Comparison of ENCODE assay signal across 21 mouse cellular contexts in genomic region chr16:23944801-23945200, GRCm38 (mm10). TPM values are rescaled to one million over a fixed set of nuclear protein-coding genes. Genes with fewer than 3 reads are reported as not detected.
DNase-seq lines count a peak whose midpoint lies in the region.
"Had no signal": no experiment of that assay in that cellular context is flagged by ENCODE, and none has a peak within 500 bp of the region (broad histone marks: within the 10 kb centered on the region; RNA-seq: fewer than 3 reads in every experiment).

No protein-coding gene starts in this region.

- DNase-seq in heart, adult 11 months: peak; percentile 61
- no peak for DNase-seq in heart, postnatal 36 days
- peak; percentile 30 for DNase-seq in retina, postnatal 1 day
- no peak for DNase-seq in retina, embryonic 14.5 days (ENCODE audit: low spot score)
- peak; percentile 34 for DNase-seq in NIH3T3 (ENCODE audit: low read depth)
- DNase-seq in frontal cortex, postnatal 36 days (ENCODE audit: low spot score in 2 of 2): no peak
- DNase-seq: adrenal gland, adult 2 months; adrenal gland, postnatal 14 days; cerebellum, adult 11-12 months; cerebellum, adult 8-10 months; cerebellum, postnatal 10 days; gastrocnemius, postnatal 10 days; gastrocnemius, postnatal 36 days; kidney, adult 11 months had no signal

- intact Hi-C loops in heart, postnatal 36 days (cut with DNase I): no loop called here

RNA-seq across cellular contexts. Expression of gene Rtp2, which starts 12.6 kb away (rescaled TPM):
- total RNA-seq in heart, postnatal 36 days (2021): not detected
- total RNA-seq: adrenal gland, adult 2 months; adrenal gland, postnatal 14 days; adrenal gland, postnatal 4 days; common myeloid progenitor, adult 5-6 weeks; gastrocnemius, adult 18-20 months; gastrocnemius, postnatal 10 days; gastrocnemius, postnatal 36 days; granulocyte monocyte progenitor cell, adult 5-6 weeks; heart, adult 8-10 months; heart, postnatal 25 days had no signal

RNA-seq across cellular contexts. Expression of gene Gm37419, which starts 43.5 kb away (rescaled TPM):
- total RNA-seq in heart, postnatal 36 days (2021): not detected
- total RNA-seq: adrenal gland, adult 2 months; adrenal gland, postnatal 14 days; adrenal gland, postnatal 4 days; common myeloid progenitor, adult 5-6 weeks; ES-E14; gastrocnemius, adult 18-20 months; gastrocnemius, postnatal 10 days; gastrocnemius, postnatal 36 days; granulocyte monocyte progenitor cell, adult 5-6 weeks; heart, adult 8-10 months; heart, postnatal 25 days had no signal

RNA-seq across cellular contexts. Expression of gene Bcl6, which starts 43.9 kb away (rescaled TPM):
- total RNA-seq in heart, postnatal 36 days (2021): 10 to 100 TPM; 14.6 to 18.5 TPM

RNA-seq across cellular contexts. Expression of gene Sst, which starts 54.0 kb away (rescaled TPM):
- not detected for total RNA-seq in heart, postnatal 36 days (2021)
- total RNA-seq: adrenal gland, postnatal 14 days; common myeloid progenitor, adult 5-6 weeks; ES-E14; gastrocnemius, adult 18-20 months; gastrocnemius, postnatal 36 days; granulocyte monocyte progenitor cell, adult 5-6 weeks; heart, adult 8-10 months; heart, postnatal 25 days had no signal

Comparison
In these comparisons a context has a peak if more than half of its experiments do, and no peak if none do; other contexts are left out.
1. DNase-seq: peak in heart, adult 11 months (single experiment), retina, postnatal 1 day (single experiment) and NIH3T3 (single experiment); none in heart, postnatal 36 days (0 of 2), retina, embryonic 14.5 days (single experiment) and frontal cortex, postnatal 36 days (0 of 2).